Mouse (Mus musculus) MEL (cell line): ENCODE data around the gene Ryr3. TPM values are rescaled to one million over a fixed set of nuclear protein-coding genes. Genes with fewer than 3 reads are reported as not detected.

Experiments used
- DNase-seq: peaks from one replicate; pipeline ENCODE4 v3.0.0; 2011; ENCODE audit warnings: low read depth, low spot score
- H3K27ac ChIP-seq: 2 replicates; pipeline ENCODE4 v1.5.1; 2012; ENCODE audit warnings: low read depth, mild to moderate bottlenecking, control low read depth, low read length, moderate library complexity; ENCODE audit not compliant: control insufficient read depth
- H3K27me3 ChIP-seq, 2 experiments: fragments of 150-350 bp in 1 of 2; sonication (generic) in 1 of 2; 2 replicates each; pipeline ENCODE4 v1.6.1; 2012; ENCODE audit warnings: low read length in 2 of 2, mild to moderate bottlenecking in 2 of 2, improper control_type of control experiment in 1 of 2, moderate library complexity in 1 of 2; ENCODE audit not compliant: insufficient read depth in 2 of 2, control insufficient read depth in 1 of 2
- H3K36me3 ChIP-seq, 2 experiments: 2 replicates each; pipeline ENCODE4 v1.6.1; 2012 to 2014; ENCODE audit warnings: low read length in 2 of 2, improper control_type of control experiment in 1 of 2, inconsistent platforms in 1 of 2, mild to moderate bottlenecking in 1 of 2; ENCODE audit not compliant: insufficient read depth in 2 of 2, control insufficient read depth in 1 of 2
- H3K4me1 ChIP-seq, 2 experiments: fragments of 150-350 bp in 1 of 2; sonication (generic) in 1 of 2; 2 replicates each; pipeline ENCODE4 v1.6.1; 2012; ENCODE audit warnings: low read length in 2 of 2, improper control_type of control experiment in 1 of 2, mild to moderate bottlenecking in 1 of 2; ENCODE audit not compliant: insufficient read depth in 2 of 2, control insufficient read depth in 1 of 2
- H3K4me3 ChIP-seq, 2 experiments: fragments of 150-350 bp in 1 of 2; sonication (generic) in 1 of 2; 2 replicates each; pipeline ENCODE4 v1.5.1; 2012; ENCODE audit warnings: low read depth in 2 of 2, low read length in 2 of 2, mild to moderate bottlenecking in 2 of 2, moderate library complexity in 2 of 2, control low read depth in 1 of 2, improper control_type of control experiment in 1 of 2; ENCODE audit not compliant: control insufficient read depth in 1 of 2, insufficient read depth in 1 of 2
- H3K79me2 ChIP-seq: 2 replicates; pipeline ENCODE4 v1.6.1; 2012; ENCODE audit warnings: mild to moderate bottlenecking, low read length, moderate library complexity; ENCODE audit not compliant: control insufficient read depth, poor library complexity, insufficient read depth
- H3K9ac ChIP-seq: 2 replicates; pipeline ENCODE4 v1.6.1; 2012; ENCODE audit warnings: low read depth, mild to moderate bottlenecking, control low read depth, low read length, moderate library complexity; ENCODE audit not compliant: control insufficient read depth, poor library complexity, severe bottlenecking
- H3K9me3 ChIP-seq: fragments of 150-350 bp; sonication (generic); replicated peaks from 2 replicates; pipeline ENCODE4 v1.6.1; 2012; ENCODE audit warnings: mild to moderate bottlenecking, low read length, improper control_type of control experiment, moderate library complexity; ENCODE audit not compliant: insufficient read depth
- CHD2 ChIP-seq: IDR thresholded peaks from 2 replicates; pipeline ENCODE4 v1.6.1; 2011; ENCODE audit warnings: low read length, improper control_type of control experiment
- CTCF ChIP-seq, 3 experiments: IDR thresholded peaks in 2 of 3; conservative IDR thresholded peaks in 1 of 3; 2 replicates each; pipeline ENCODE4 v1.5.1; 2011 to 2012; ENCODE audit warnings: low read length in 3 of 3, low read depth in 2 of 3, mild to moderate bottlenecking in 2 of 3, improper control_type of control experiment in 1 of 3, inconsistent platforms in 1 of 3, mixed read lengths in 1 of 3, moderate library complexity in 1 of 3; ENCODE audit not compliant: control insufficient read depth in 1 of 3, insufficient read depth in 1 of 3, poor library complexity in 1 of 3, severe bottlenecking in 1 of 3
- E2F4 ChIP-seq: IDR thresholded peaks from 2 replicates; pipeline ENCODE4 v1.6.1; 2011; ENCODE audit warnings: low read depth, low read length, improper control_type of control experiment, borderline replicate concordance
- GABPA ChIP-seq: IDR thresholded peaks from 2 replicates; pipeline ENCODE4 v1.6.1; 2012; ENCODE audit warnings: low read depth, mild to moderate bottlenecking, inconsistent platforms, low read length, improper control_type of control experiment, moderate library complexity
- GATA1 ChIP-seq: IDR thresholded peaks from 2 replicates; pipeline ENCODE4 v1.6.1; 2011; ENCODE audit warnings: low read depth, low read length, improper control_type of control experiment
- MAFK ChIP-seq: IDR thresholded peaks from 2 replicates; pipeline ENCODE4 v1.6.1; 2011; ENCODE audit warnings: low read depth, mild to moderate bottlenecking, low read length, improper control_type of control experiment, borderline replicate concordance
- MAZ ChIP-seq: IDR thresholded peaks from 2 replicates; pipeline ENCODE4 v1.6.1; 2012; ENCODE audit warnings: low read depth, mild to moderate bottlenecking, inconsistent platforms, low read length, improper control_type of control experiment
- MYC ChIP-seq: IDR thresholded peaks from 2 replicates; pipeline ENCODE4 v1.6.1; 2011; ENCODE audit warnings: low read depth, mild to moderate bottlenecking, low read length, improper control_type of control experiment, moderate library complexity
- NRF1 ChIP-seq: IDR thresholded peaks from 2 replicates; pipeline ENCODE4 v1.6.1; 2014; ENCODE audit warnings: low read depth, mild to moderate bottlenecking, inconsistent platforms, low read length, improper control_type of control experiment, moderate library complexity; ENCODE audit not compliant: poor library complexity, insufficient read depth, severe bottlenecking
- RAD21 ChIP-seq: IDR thresholded peaks from 2 replicates; pipeline ENCODE4 v1.6.1; 2011; ENCODE audit warnings: mild to moderate bottlenecking, low read depth, low read length, improper control_type of control experiment
- RCOR1 ChIP-seq: IDR thresholded peaks from 2 replicates; pipeline ENCODE4 v1.6.1; 2012; ENCODE audit warnings: low read depth, mild to moderate bottlenecking, inconsistent platforms, low read length, improper control_type of control experiment
- UBTF ChIP-seq: IDR thresholded peaks from 2 replicates; pipeline ENCODE4 v1.6.1; 2012; ENCODE audit warnings: low read depth, mild to moderate bottlenecking, inconsistent platforms, low read length, improper control_type of control experiment, moderate library complexity, borderline replicate concordance; ENCODE audit not compliant: insufficient read depth
- USF1 ChIP-seq: IDR thresholded peaks from 2 replicates; pipeline ENCODE4 v1.6.1; 2014; ENCODE audit warnings: low read depth, mild to moderate bottlenecking, inconsistent platforms, low read length, improper control_type of control experiment, moderate library complexity
- ZKSCAN1 ChIP-seq: IDR thresholded peaks from 2 replicates; pipeline ENCODE4 v1.6.1; 2012; ENCODE audit warnings: low read depth, mild to moderate bottlenecking, inconsistent platforms, low read length, improper control_type of control experiment, moderate library complexity
- ZMIZ1 ChIP-seq: IDR thresholded peaks from 2 replicates; pipeline ENCODE4 v1.6.1; 2012; ENCODE audit warnings: low read depth, mild to moderate bottlenecking, inconsistent platforms, low read length, improper control_type of control experiment, moderate library complexity
- polyA plus RNA-seq, 2 experiments: library from polyadenylated mRNA; stranded (reverse) in 1 of 2; unstranded in 1 of 2; fragments of >175 nt in 1 of 2; fragments of >200 nt in 1 of 2; gene quantifications; 2 replicates each; pipeline versions ENCODE4 v1.2.1 to v1.2.4; 2012; ENCODE audit warnings: low replicate concordance in 2 of 2, low read depth in 1 of 2; ENCODE audit not compliant: insufficient read length in 2 of 2, insufficient read depth in 1 of 2, missing spikeins in 1 of 2
- total RNA-seq: library from RNA; depleted of rRNA; stranded (reverse); fragments of 300-350 nt; gene quantifications from 2 replicates; pipeline ENCODE4 v1.2.3, GENCODE M21; 2012; rRNA removed

Gene Ryr3
- total and polyA plus RNA-seq, 3 experiments: 0.04 TPM; not detected in 2

- TF ChIP-seq RCOR1 (no peak), MYC (no peak), CHD2 (no peak), E2F4 (no peak), MAFK (no peak), ZMIZ1 (no peak)
- peaks cover 7 to 8% of the 10 kb centered on the region in 2 experiments; a peak in 3 of 4 replicates for H3K4me1 ChIP-seq
- H3K27me3 ChIP-seq: no peaks in the 10 kb centered on the region
- no peaks in the 10 kb centered on the region for H3K9me3 ChIP-seq
- no peak overlapping the region for H3K4me3 ChIP-seq
- H3K27ac ChIP-seq: no peak overlapping the region
- H3K79me2 ChIP-seq: no peaks in the 10 kb centered on the region
- peaks cover 0 to 15% of the 10 kb centered on the region in 2 experiments; a peak in 2 of 4 replicates for H3K36me3 ChIP-seq
- no peak overlapping the region for H3K9ac ChIP-seq
- no peak for DNase-seq
Measured at GRCm38 (mm10) chr2:112591451-112591871, 625.4 kb downstream of the Ryr3 start.

- H3K27me3 ChIP-seq: no peaks in the 10 kb centered on the region
- no peaks in the 10 kb centered on the region for H3K79me2 ChIP-seq
- no peak overlapping the region for H3K9ac ChIP-seq
- no peak for DNase-seq
- no peaks in the 10 kb centered on the region for H3K9me3 ChIP-seq
- H3K4me3 ChIP-seq: no peak overlapping the region
- no peak overlapping the region for H3K27ac ChIP-seq
- TF ChIP-seq RAD21: no peak
- no peak for TF ChIP-seq ZKSCAN1
- no peak for TF ChIP-seq GABPA
- no peak for TF ChIP-seq ZMIZ1
- no peak for TF ChIP-seq USF1
- no peak for TF ChIP-seq MAZ
- TF ChIP-seq CTCF (IDR thresholded peaks at IDR 0.05 in 2 of 3, conservative IDR thresholded peaks at IDR 0.05 in 1 of 3; ENCODE audit: control insufficient read depth in 1 of 3, insufficient read depth in 1 of 3, low read depth in 2 of 3, low read length in 3 of 3, poor library complexity in 1 of 3, severe bottlenecking in 1 of 3): no peak
- TF ChIP-seq GATA1: no peak
- TF ChIP-seq NRF1: no peak
- no peak for TF ChIP-seq UBTF
- H3K36me3 ChIP-seq: peaks cover 0 to 13% of the 10 kb centered on the region in 2 experiments; a peak in 2 of 4 replicates
- H3K4me1 ChIP-seq: peaks cover 5 to 8% of the 10 kb centered on the region in 2 experiments; a peak in 3 of 4 replicates
Measured at GRCm38 (mm10) chr2:112590985-112591384, 625.9 kb downstream of the Ryr3 start.

Other genes with a start within 250 kb of the Ryr3 start
- not detected in 2 replicates for gene Tmco5b, start 68.6 kb upstream of the Ryr3 start, total RNA-seq
- not detected for gene Tmco5b, start 68.6 kb upstream of the Ryr3 start, polyA plus RNA-seq
- gene Fmn1, start 110.6 kb upstream of the Ryr3 start, total RNA-seq: not detected in 2 replicates
- not detected for gene Fmn1, start 110.6 kb upstream of the Ryr3 start, polyA plus RNA-seq